Comparison of ENCODE assay signal across 10 mouse cellular contexts in genomic region chr3:144669944-144670874, GRCm38 (mm10). TPM values are rescaled to one million over a fixed set of nuclear protein-coding genes. Genes with fewer than 3 reads are reported as not detected.
DNase-seq lines count a peak whose midpoint lies in the region; ATAC-seq lines count a peak whose summit lies in the region.
"Had no signal": no experiment of that assay in that cellular context is flagged by ENCODE, and none has a peak within 500 bp of the region (broad histone marks: within the 10 kb centered on the region; RNA-seq: fewer than 3 reads in every experiment).

No protein-coding gene starts in this region.

- H3K27ac ChIP-seq in kidney, embryonic 14.5 days (ENCODE audit: low read depth, low read length): no peak overlapping the region

- ATAC-seq in kidney, embryonic 14.5 days (ENCODE audit: low FRiP score, low TSS enrichment): peak; percentile 72
- ATAC-seq in erythroblast, adult 5-6 weeks (replicated peaks; ENCODE audit: low FRiP score, poor library complexity, severe bottlenecking): peak; percentile 90
- ATAC-seq in megakaryocyte, adult 5-6 weeks (ENCODE audit: poor library complexity, severe bottlenecking): peak; percentile 72
- no peak for ATAC-seq in inflammation-experienced regulatory T-cells, adult 6 months

- WGBS in kidney, embryonic 14.5 days: 53% methylated on average over 14 of the region's 14 CpGs

- peaks cover 10% of the 10 kb centered on the region for H3K27me3 ChIP-seq in kidney, embryonic 14.5 days (ENCODE audit: control insufficient read depth, insufficient read depth, low read length)
- H3K27me3 ChIP-seq: Patski had no signal

- H3K36me3 ChIP-seq in kidney, embryonic 14.5 days (ENCODE audit: control insufficient read depth, insufficient read depth, low read length): no peaks in the 10 kb centered on the region

- no peak for DNase-seq in kidney, postnatal 36 days
- peak; percentile 50 for DNase-seq in MN1 (ENCODE audit: low spot score)
- DNase-seq in thymus, adult 18-20 months: no peak
- no peak for DNase-seq in urinary bladder, postnatal 10 days (ENCODE audit: low spot score)
- DNase-seq: thymus, postnatal 4 days had no signal

- H3K4me3 ChIP-seq in kidney, embryonic 14.5 days (ENCODE audit: low read length): no peak overlapping the region

- 0 out of 2 replicates have a peak, but pooled peaks cover 3% of the 10 kb centered on the region for H3K4me1 ChIP-seq in kidney, embryonic 14.5 days (ENCODE audit: control insufficient read depth, insufficient read depth, low read length)

- H3K9me3 ChIP-seq in kidney, embryonic 14.5 days (ENCODE audit: control insufficient read depth, low read length): no peaks in the 10 kb centered on the region

- H3K9ac ChIP-seq in kidney, embryonic 14.5 days (ENCODE audit: low read depth, low read length): no peak overlapping the region

- no peak overlapping the region for H3K4me2 ChIP-seq in kidney, embryonic 14.5 days (replicated peaks; ENCODE audit: low read depth, low read length)

RNA-seq across cellular contexts. Expression of gene Sh3glb1, which starts 49.9 kb away (rescaled TPM):
- 82.7 and 94.3 TPM in 2 replicates for polyA plus RNA-seq in kidney, embryonic 14.5 days (2014; fragmentation: Nextera tagmentation; extraction: Ambion mirVana)
- total RNA-seq in erythroblast, adult 5-6 weeks (2015; ENCODE audit: low replicate concordance): 120 and 163 TPM in 2 replicates
- 118 and 151 TPM in 2 replicates for total RNA-seq in erythroblast, adult 5-6 weeks (2017; ENCODE audit: low replicate concordance)
- 255 and 267 TPM in 2 replicates for total RNA-seq in megakaryocyte, adult 5-6 weeks (2015)
- 110 TPM in 2 replicates for total RNA-seq in megakaryocyte, adult 5-6 weeks (2017)
- 10 to 100 TPM; 52.5 to 76.1 (median 62.4) TPM for polyA plus RNA-seq in inflammation-experienced regulatory T-cells, adult 6 months (2017; shearing (Covaris generic))
